Mouse (Mus musculus): ENCODE results near the gene Ncoa7. TPM values are rescaled to one million over a fixed set of nuclear protein-coding genes. Genes with fewer than 3 reads are reported as not detected.
"Not testable (repeated sequence)": the region's sequence is repeated elsewhere in the genome, so short reads cannot be mapped to it uniquely, and the experiment has no call there.

Ncoa7 gene
- polyA plus RNA-seq, 1 experiment from 2014 or later: 6.4 TPM

DNA sequence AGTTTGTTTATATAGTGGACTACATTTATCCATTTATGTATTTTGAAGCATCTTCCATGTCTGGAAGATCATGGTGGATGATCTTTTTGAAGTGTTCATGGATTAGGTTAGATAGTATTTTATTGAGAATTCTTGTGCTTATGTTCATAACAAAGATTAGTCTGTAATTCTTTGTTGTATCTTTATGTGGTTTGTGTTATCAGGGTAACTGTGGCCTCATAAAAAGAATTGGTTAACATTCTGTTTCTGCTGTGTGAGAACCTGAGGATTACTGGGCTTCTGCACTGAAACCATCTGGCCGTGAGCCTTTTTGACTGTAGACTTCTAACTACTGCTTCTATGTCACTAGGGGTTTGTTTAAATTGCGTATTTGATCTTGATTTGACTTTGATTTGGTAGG lies 136.5 kb downstream of the Ncoa7 start:
- Histone ChIP-seq H3K4me3 (ENCODE audit: low read depth, low read length) (no peak overlapping the region), H3K27me3 (ENCODE audit: control insufficient read depth, insufficient read depth, low read length) (no peaks in the 10 kb centered on the region), H3K9ac (ENCODE audit: low read length) (no peak overlapping the region), H3K36me3 (ENCODE audit: control insufficient read depth, insufficient read depth, low read length) (no peaks in the 10 kb centered on the region), H3K9me3 (ENCODE audit: control insufficient read depth, low read length) (no peaks in the 10 kb centered on the region), H3K27ac (ENCODE audit: low read depth, low read length) (no peak overlapping the region), H3K4me2 (no peak overlapping the region), H3K4me1 (ENCODE audit: control insufficient read depth, insufficient read depth, low read length) (no peaks in the 10 kb centered on the region)
- 91% methylated on average over 2 of the region's 2 CpGs for WGBS
- ATAC-seq (ENCODE audit: low FRiP score): no peak
- DNase-seq (ENCODE audit: low spot score, missing footprints): no peak

DNA sequence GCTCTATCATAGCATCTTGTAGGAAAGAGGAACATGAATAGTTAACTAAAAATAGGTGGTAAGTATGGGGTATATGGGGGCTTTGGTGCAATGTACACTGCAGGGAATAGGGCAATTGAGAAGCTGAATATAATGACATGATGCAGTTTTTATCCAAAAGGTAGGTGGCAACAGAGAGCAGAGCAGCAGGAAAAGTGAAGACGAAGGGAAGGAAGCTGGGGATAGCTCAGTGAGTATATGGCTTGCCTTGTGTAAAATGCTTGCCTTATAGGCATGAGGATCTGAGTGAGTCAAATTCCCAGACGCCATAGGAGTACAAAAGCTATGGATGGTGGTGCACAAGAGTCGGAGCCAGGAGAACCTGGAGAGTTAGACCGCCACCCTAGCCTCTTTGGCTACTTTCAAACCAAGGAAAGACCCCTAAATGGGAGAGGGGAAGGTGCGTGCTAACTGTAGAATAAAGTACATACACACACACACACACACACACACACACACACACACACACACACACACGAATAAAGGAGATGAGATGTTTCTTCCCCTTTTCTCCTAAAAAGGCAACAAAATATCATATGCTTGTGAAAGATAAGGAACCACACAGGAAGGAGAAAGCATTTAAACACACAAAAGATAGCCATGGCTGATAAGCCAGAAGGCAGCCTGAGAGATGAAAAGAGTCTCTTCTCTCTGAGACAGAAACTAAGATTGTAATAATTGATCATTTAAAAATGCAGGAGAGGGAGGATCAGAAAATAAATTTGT lies 142.4 kb downstream of the Ncoa7 start:
- WGBS: 86% methylated on average over 6 of the region's 6 CpGs
- no peak overlapping the region for H3K4me2 ChIP-seq
- no peak overlapping the region for H3K27ac ChIP-seq (ENCODE audit: low read depth, low read length)
- no peak overlapping the region for H3K9ac ChIP-seq (ENCODE audit: low read length)
- H3K4me1 ChIP-seq (ENCODE audit: control insufficient read depth, insufficient read depth, low read length): no peaks in the 10 kb centered on the region
- H3K36me3 ChIP-seq (ENCODE audit: control insufficient read depth, insufficient read depth, low read length): no peaks in the 10 kb centered on the region
- H3K4me3 ChIP-seq (ENCODE audit: low read depth, low read length): no peak overlapping the region
- H3K27me3 ChIP-seq (ENCODE audit: control insufficient read depth, insufficient read depth, low read length): no peaks in the 10 kb centered on the region
- H3K9me3 ChIP-seq (ENCODE audit: control insufficient read depth, low read length): no peaks in the 10 kb centered on the region
- no peak for ATAC-seq (ENCODE audit: low FRiP score)
- no peak for DNase-seq (ENCODE audit: low spot score, missing footprints)

DNA sequence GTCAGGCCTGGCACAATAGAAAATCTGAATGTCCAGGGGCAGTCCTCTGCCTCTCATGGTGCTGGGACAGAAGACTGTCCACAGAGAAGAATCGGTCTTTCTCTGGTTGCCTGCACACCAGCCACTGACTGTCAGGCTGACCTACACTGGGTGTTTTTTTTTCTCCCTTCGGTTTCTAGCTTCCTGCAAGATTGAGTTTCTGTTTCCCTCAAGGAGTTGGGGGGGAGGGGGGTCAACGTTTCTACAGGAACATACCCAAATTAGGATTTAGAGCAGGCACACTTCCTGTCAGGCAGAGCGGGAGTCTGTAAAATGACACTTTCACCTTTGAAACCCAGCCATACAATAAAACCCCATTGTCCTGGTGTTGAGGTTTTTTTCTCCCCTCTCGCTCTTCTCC lies 147.5 kb downstream of the Ncoa7 start:
- H3K36me3 ChIP-seq (ENCODE audit: control insufficient read depth, insufficient read depth, low read length): no peaks in the 10 kb centered on the region
- H3K27me3 ChIP-seq (ENCODE audit: control insufficient read depth, insufficient read depth, low read length): no peaks in the 10 kb centered on the region
- H3K9ac ChIP-seq (ENCODE audit: low read length): no peak overlapping the region
- 15% methylated on average over 5 of the region's 5 CpGs for WGBS
- H3K4me2 ChIP-seq: no peak overlapping the region
- no peaks in the 10 kb centered on the region for H3K9me3 ChIP-seq (ENCODE audit: control insufficient read depth, low read length)
- no peaks in the 10 kb centered on the region for H3K4me1 ChIP-seq (ENCODE audit: control insufficient read depth, insufficient read depth, low read length)
- no peak overlapping the region for H3K4me3 ChIP-seq (ENCODE audit: low read depth, low read length)
- no peak for DNase-seq (ENCODE audit: low spot score, missing footprints)
- H3K27ac ChIP-seq (ENCODE audit: low read depth, low read length): no peak overlapping the region
- ATAC-seq (ENCODE audit: low FRiP score): no peak

DNA sequence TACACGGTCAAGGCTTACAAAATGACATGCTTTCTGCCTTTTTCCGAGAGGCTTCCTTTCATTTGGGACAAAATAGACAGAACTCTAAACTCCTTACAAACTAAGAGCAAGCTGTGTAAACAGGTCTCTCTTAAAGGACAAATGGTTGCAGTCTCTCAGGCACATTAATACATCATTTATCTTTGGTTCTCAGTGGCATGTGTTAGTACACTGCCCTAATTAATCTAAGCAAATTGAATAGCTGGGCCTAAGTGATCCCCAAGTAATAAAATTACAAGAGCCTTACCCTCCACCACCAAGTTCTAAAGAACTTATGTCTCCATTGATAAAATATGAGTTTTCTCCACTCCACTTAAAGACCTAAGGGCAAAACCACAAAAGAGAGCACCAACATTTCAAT lies 155.4 kb downstream of the Ncoa7 start:
- ATAC-seq (ENCODE audit: low FRiP score) (no peak), DNase-seq (ENCODE audit: low spot score, missing footprints) (no peak)
- Histone ChIP-seq H3K36me3 (ENCODE audit: control insufficient read depth, insufficient read depth, low read length) (no peaks in the 10 kb centered on the region), H3K9me3 (ENCODE audit: control insufficient read depth, low read length) (no peaks in the 10 kb centered on the region), H3K27ac (ENCODE audit: low read depth, low read length) (no peak overlapping the region), H3K27me3 (ENCODE audit: control insufficient read depth, insufficient read depth, low read length) (no peaks in the 10 kb centered on the region), H3K9ac (ENCODE audit: low read length) (no peak overlapping the region), H3K4me1 (ENCODE audit: control insufficient read depth, insufficient read depth, low read length) (no peaks in the 10 kb centered on the region), H3K4me2 (no peak overlapping the region), H3K4me3 (ENCODE audit: low read depth, low read length) (no peak overlapping the region)
- WGBS: 72% methylated on average over 2 of the region's 2 CpGs

DNA sequence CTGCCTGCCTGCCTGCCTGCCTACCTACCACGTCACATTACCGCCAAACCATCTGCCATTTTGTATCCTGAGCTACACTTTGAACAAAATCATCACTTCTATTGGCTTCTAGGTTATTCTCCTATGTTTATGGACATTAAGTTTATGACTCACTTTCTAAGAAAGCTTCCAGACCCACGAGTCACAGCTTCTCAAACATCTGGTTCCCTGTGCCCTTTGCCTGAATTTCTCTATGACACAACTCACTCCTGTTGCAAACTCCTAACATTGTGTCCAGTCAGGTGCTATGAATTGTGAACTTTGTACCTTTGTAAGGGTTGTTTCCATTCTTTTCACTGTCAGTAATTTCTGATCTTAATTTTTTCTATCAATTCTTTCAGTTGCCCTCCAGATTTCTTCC lies 164.9 kb downstream of the Ncoa7 start:
- H3K27ac ChIP-seq (ENCODE audit: low read depth, low read length): no peak overlapping the region
- H3K36me3 ChIP-seq (ENCODE audit: control insufficient read depth, insufficient read depth, low read length): no peaks in the 10 kb centered on the region
- H3K9me3 ChIP-seq (ENCODE audit: control insufficient read depth, low read length): no peaks in the 10 kb centered on the region
- 79% methylated on average over 3 of the region's 3 CpGs for WGBS
- no peak overlapping the region for H3K9ac ChIP-seq (ENCODE audit: low read length)
- no peaks in the 10 kb centered on the region for H3K4me1 ChIP-seq (ENCODE audit: control insufficient read depth, insufficient read depth, low read length)
- no peaks in the 10 kb centered on the region for H3K27me3 ChIP-seq (ENCODE audit: control insufficient read depth, insufficient read depth, low read length)
- ATAC-seq (ENCODE audit: low FRiP score) (no peak), DNase-seq (ENCODE audit: low spot score, missing footprints) (no peak)
- H3K4me2 ChIP-seq: no peak overlapping the region
- H3K4me3 ChIP-seq (ENCODE audit: low read depth, low read length): no peak overlapping the region

DNA sequence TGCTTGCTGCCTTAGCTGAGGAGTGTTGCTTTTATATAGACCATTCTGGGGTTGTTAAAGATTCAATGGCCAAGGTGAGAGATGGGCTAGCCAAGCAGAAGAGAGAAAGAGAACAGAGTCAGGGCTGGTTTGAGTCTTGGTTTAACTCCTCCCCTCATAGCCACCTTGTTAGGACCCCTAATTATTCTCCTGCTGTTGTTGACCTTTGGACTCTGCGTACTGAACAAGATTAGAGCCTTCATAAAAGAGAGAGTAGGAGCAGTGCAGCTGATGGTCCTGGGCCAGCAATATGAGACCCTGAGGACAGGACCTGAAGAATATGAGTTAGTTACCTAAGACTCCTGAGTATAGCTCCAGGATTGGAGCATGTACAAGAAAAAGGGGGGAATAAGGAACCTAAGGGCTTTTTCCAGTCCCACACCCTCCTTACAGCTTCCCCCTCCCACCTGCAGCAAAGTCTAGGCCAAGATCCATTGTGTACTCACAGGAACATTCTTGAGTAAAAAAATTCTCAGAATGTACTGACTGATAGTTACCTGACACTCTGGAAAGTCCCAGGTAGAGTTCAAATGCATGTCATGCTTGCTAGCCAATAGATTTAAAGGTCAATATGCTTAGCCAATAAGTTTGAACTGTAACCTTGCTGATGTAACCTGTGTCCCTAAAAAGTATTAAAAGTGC lies 166.5 kb downstream of the Ncoa7 start:
- WGBS: 79% methylated on average over 1 of the region's 1 CpGs
- not testable (repeated sequence) for DNase-seq (ENCODE audit: low spot score, missing footprints); H3K9ac ChIP-seq (ENCODE audit: low read length); H3K36me3 ChIP-seq (ENCODE audit: control insufficient read depth, insufficient read depth, low read length); H3K27me3 ChIP-seq (ENCODE audit: control insufficient read depth, insufficient read depth, low read length); H3K4me2 ChIP-seq; ATAC-seq (ENCODE audit: low FRiP score); H3K9me3 ChIP-seq (ENCODE audit: control insufficient read depth, low read length); H3K4me3 ChIP-seq (ENCODE audit: low read depth, low read length); H3K27ac ChIP-seq (ENCODE audit: low read depth, low read length); H3K4me1 ChIP-seq (ENCODE audit: control insufficient read depth, insufficient read depth, low read length)

DNA sequence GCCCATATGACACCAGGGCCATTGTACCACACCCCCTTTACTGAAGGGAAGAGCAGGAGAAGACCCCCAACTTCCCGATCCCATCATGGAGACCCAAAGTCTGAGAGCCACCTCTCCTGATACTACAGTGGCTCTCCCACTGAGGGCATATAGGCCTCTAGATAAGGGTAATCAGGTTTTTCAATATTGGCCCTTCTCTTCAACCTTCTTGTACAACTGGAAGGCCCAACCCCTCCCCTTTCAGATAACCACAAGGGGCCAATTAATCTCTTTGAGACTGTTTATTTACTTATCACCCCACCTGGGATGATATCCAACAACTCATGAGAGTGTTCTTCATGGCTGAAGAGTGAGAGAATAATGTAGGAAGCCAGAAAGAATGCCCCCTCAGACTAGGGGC lies 170.4 kb downstream of the Ncoa7 start:
- no peak for ATAC-seq (ENCODE audit: low FRiP score)
- no peaks in the 10 kb centered on the region for H3K36me3 ChIP-seq (ENCODE audit: control insufficient read depth, insufficient read depth, low read length)
- H3K4me3 ChIP-seq (ENCODE audit: low read depth, low read length): no peak overlapping the region
- H3K27ac ChIP-seq (ENCODE audit: low read depth, low read length): no peak overlapping the region
- no peaks in the 10 kb centered on the region for H3K4me1 ChIP-seq (ENCODE audit: control insufficient read depth, insufficient read depth, low read length)
- 92% methylated on average over 1 of the region's 1 CpGs for WGBS
- no peaks in the 10 kb centered on the region for H3K9me3 ChIP-seq (ENCODE audit: control insufficient read depth, low read length)
- DNase-seq (ENCODE audit: low spot score, missing footprints): no peak
- H3K4me2 ChIP-seq: no peak overlapping the region
- H3K27me3 ChIP-seq (ENCODE audit: control insufficient read depth, insufficient read depth, low read length): no peaks in the 10 kb centered on the region
- H3K9ac ChIP-seq (ENCODE audit: low read length): no peak overlapping the region

DNA sequence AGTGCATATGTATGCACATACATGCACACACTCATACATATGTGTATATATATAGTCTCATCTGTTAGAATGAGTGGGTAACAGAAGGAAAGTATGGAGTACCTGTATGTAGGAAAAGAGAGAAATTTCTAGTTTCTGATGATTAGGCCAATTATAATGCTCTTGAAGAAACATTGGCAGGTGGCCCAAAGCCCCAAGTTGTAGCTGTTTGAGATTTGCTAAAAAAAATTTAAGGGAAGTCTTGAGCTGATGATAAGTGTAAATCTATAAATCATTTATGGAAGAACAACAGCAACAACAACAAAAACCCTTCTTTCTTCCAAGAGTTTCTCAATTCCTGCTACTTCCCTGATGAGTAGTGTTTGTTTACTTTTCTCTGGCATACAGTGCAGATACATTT lies 173.1 kb downstream of the Ncoa7 start:
- Histone ChIP-seq H3K4me1 (ENCODE audit: control insufficient read depth, insufficient read depth, low read length) (no peaks in the 10 kb centered on the region), H3K27ac (ENCODE audit: low read depth, low read length) (no peak overlapping the region), H3K4me3 (ENCODE audit: low read depth, low read length) (no peak overlapping the region), H3K36me3 (ENCODE audit: control insufficient read depth, insufficient read depth, low read length) (no peaks in the 10 kb centered on the region), H3K9me3 (ENCODE audit: control insufficient read depth, low read length) (no peaks in the 10 kb centered on the region), H3K4me2 (no peak overlapping the region), H3K9ac (ENCODE audit: low read length) (no peak overlapping the region), H3K27me3 (ENCODE audit: control insufficient read depth, insufficient read depth, low read length) (no peaks in the 10 kb centered on the region)
- ATAC-seq (ENCODE audit: low FRiP score): no peak
- DNase-seq (ENCODE audit: low spot score, missing footprints): no peak

DNA sequence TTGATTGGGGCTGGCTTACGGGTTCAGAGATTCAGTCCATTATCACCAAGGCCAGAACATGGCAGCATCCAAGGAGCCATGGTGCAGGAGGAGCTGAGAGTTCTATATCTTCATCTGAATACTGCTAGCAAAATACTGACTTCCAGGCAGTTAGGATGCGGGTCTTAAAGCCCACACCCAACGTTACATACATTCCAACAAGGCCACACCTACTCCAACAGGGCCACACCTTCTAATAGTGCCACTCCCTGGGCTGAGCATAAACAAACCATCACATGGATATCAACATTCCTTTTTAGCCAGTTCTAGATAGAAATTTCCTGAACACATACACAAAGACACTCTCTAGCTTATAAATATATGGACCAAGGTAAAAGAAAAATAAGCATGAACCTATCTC lies 173.6 kb downstream of the Ncoa7 start, which contains the start of gene Hint3:
Gene Hint3 (minus strand): TSS at position 120 of the 400 bp plus-strand sequence.
- Histone ChIP-seq H3K4me2 (no peak within 1 kb of the TSS), H3K4me3 (ENCODE audit: low read depth, low read length) (no peak within 1 kb of the TSS), H3K36me3 (ENCODE audit: control insufficient read depth, insufficient read depth, low read length) (no peaks in the 10 kb centered on the region), H3K9me3 (ENCODE audit: control insufficient read depth, low read length) (no peaks in the 10 kb centered on the region), H3K27me3 (ENCODE audit: control insufficient read depth, insufficient read depth, low read length) (no peaks in the 10 kb centered on the region), H3K4me1 (ENCODE audit: control insufficient read depth, insufficient read depth, low read length) (no peaks in the 10 kb centered on the region), H3K27ac (ENCODE audit: low read depth, low read length) (no peak within 1 kb of the TSS), H3K9ac (ENCODE audit: low read length) (no peak within 1 kb of the TSS)
- 89% methylated on average over 3 of the region's 3 CpGs for WGBS
- DNase-seq (ENCODE audit: low spot score, missing footprints) (no peak), ATAC-seq (ENCODE audit: low FRiP score) (no peak)
